Mouse (Mus musculus) cerebellum, adult 8-10 months (tissue): ENCODE measurements at regions not wholly inside any gene's neighbourhood (a gene's known extent, or its start where the extent isn't known, plus 50 kb on each side); places are given as distances from the start of the nearest gene placed in this dataset.

Experiments
- DNase-seq: peaks from one replicate; pipeline ENCODE4 v3.0.0; 2022

GRCm38 (mm10) chr12:92137539-92137938 lies 288.6 kb upstream of the Sel1l start:
- DNase-seq: no peak

GRCm38 (mm10) chr12:92127648-92128047 lies 278.7 kb upstream of the Sel1l start:
- no peak for DNase-seq

- DNase-seq: no peak
These were observed 271.3 kb upstream of the Sel1l start for GRCm38 (mm10) chr12:92120164-92120815.

GRCm38 (mm10) chr12:92109615-92110014 lies 260.7 kb upstream of the Sel1l start:
- no peak for DNase-seq

GRCm38 (mm10) chr12:92100080-92100479 lies 251.1 kb upstream of the Sel1l start:
- no peak for DNase-seq

- DNase-seq: no peak
These were observed 243.9 kb upstream of the Sel1l start for GRCm38 (mm10) chr12:92092794-92093365.

GRCm38 (mm10) chr12:92073209-92073608 lies 224.3 kb upstream of the Sel1l start:
- DNase-seq: no peak

GRCm38 (mm10) chr12:92062731-92063130 lies 213.8 kb upstream of the Sel1l start:
- DNase-seq: no peak

- no peak for DNase-seq
These were observed 191.5 kb upstream of the Sel1l start for GRCm38 (mm10) chr12:92040481-92040880.

GRCm38 (mm10) chr12:92029192-92029591 lies 180.2 kb upstream of the Sel1l start:
- DNase-seq: no peak

- DNase-seq: no peak
These were observed 179.4 kb upstream of the Sel1l start for GRCm38 (mm10) chr12:92028354-92028753.

GRCm38 (mm10) chr12:92024461-92025218 lies 175.7 kb upstream of the Sel1l start:
- no peak for DNase-seq

GRCm38 (mm10) chr12:92019593-92020224 lies 170.8 kb upstream of the Sel1l start:
- DNase-seq: no peak

- no peak for DNase-seq
These were observed 166.4 kb upstream of the Sel1l start for GRCm38 (mm10) chr12:92015373-92015772.

- DNase-seq: no peak
These were observed 165.0 kb upstream of the Sel1l start for GRCm38 (mm10) chr12:92013979-92014378.

- DNase-seq: peak; percentile 11
These were observed 164.3 kb upstream of the Sel1l start for GRCm38 (mm10) chr12:92013244-92013643.

GRCm38 (mm10) chr12:92004391-92005094 lies 155.6 kb upstream of the Sel1l start:
- no peak for DNase-seq

GRCm38 (mm10) chr12:91999031-91999430 lies 150.1 kb upstream of the Sel1l start:
- DNase-seq: no peak

GRCm38 (mm10) chr12:91997404-91997803 lies 148.4 kb upstream of the Sel1l start:
- no peak for DNase-seq

- DNase-seq: no peak
These were observed 146.6 kb upstream of the Sel1l start for GRCm38 (mm10) chr12:91995545-91995944.

GRCm38 (mm10) chr12:91986448-91986847 lies 137.5 kb upstream of the Sel1l start:
- DNase-seq: no peak

GRCm38 (mm10) chr12:91980321-91980720 lies 131.4 kb upstream of the Sel1l start:
- no peak for DNase-seq

GRCm38 (mm10) chr12:91971045-91971444 lies 122.1 kb upstream of the Sel1l start:
- DNase-seq: no peak
